Mouse (Mus musculus) kidney, embryonic 15.5 days (tissue): ENCODE measurements around the gene Nxpe3. TPM values are rescaled to one million over a fixed set of nuclear protein-coding genes. Genes with fewer than 3 reads are reported as not detected.

Experiments
- polyA plus RNA-seq: library from polyadenylated mRNA; unstranded; fragments of >200 nt; fragmentation: Nextera tagmentation; extraction: Ambion mirVana; gene quantifications from 2 replicates; pipeline ENCODE4 v1.2.1, GENCODE M21; 2015

The Nxpe3 gene
- polyA plus RNA-seq, 1 experiment from 2014 or later = 1.9 TPM

Other genes starting within 250 kb of the Nxpe3 start
- 3.8 and 4.3 TPM in 2 replicates for gene Nfkbiz, start 56.4 kb downstream of the Nxpe3 start, polyA plus RNA-seq
- 13.0 and 13.7 TPM in 2 replicates for gene Cep97, start 39.6 kb upstream of the Nxpe3 start, polyA plus RNA-seq
- gene Rpl24, start 71.0 kb upstream of the Nxpe3 start, polyA plus RNA-seq = 771 and 828 TPM in 2 replicates
- gene Zbtb11, start 78.6 kb upstream of the Nxpe3 start, polyA plus RNA-seq = 19.5 and 19.9 TPM in 2 replicates
- 216 and 240 TPM in 2 replicates for gene Pcnp, start 134.5 kb upstream of the Nxpe3 start, polyA plus RNA-seq
- gene Trmt10c, start 142.5 kb upstream of the Nxpe3 start, polyA plus RNA-seq = 28.8 and 28.9 TPM in 2 replicates
- 28.8 and 33.2 TPM in 2 replicates for gene Senp7, start 153.1 kb upstream of the Nxpe3 start, polyA plus RNA-seq